21 mouse cellular contexts compared by ENCODE assay signal in the genomic region with DNA sequence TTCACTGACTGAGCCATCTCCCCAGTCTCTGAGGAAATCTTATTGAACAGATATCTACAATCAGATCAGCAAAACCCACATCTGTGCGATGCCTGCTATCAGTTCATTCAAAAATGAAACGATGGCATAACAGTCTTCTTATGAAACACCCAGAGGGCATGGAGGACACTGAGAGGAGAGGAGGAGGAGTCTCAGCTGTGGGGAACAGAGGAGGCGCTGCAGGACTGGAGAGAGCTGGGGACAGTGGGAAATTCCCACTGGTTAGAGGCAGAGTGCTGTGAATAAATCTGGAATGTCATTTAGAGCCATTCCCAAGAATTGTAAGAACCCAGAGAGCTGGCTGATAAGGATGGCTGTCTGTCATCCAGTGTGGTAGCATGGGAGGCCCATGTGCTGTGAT.
DNase-seq lines count a peak whose midpoint lies in the region; ATAC-seq and TF ChIP-seq lines count a peak whose summit lies in the region.
"Had no signal": no experiment of that assay in that cellular context is flagged by ENCODE, and none has a peak within 500 bp of the region (broad histone marks: within the 10 kb centered on the region; RNA-seq: fewer than 3 reads in every experiment).

No protein-coding gene starts in this region.

- ATAC-seq in intestine, embryonic 14.5 days (replicated peaks; ENCODE audit: low FRiP score, low TSS enrichment, low read depth): no peak
- ATAC-seq in intestine, postnatal 0 days: no peak
- ATAC-seq in lung, embryonic 14.5 days (ENCODE audit: insufficient read depth): peak; percentile 78
- peak; percentile 79 for ATAC-seq in lung, embryonic 16.5 days (ENCODE audit: low read depth)
- ATAC-seq: activated CD4-positive, CD25-positive, alpha-beta regulatory T cell, adult 4 months; forebrain, embryonic 13.5 days; hindbrain, postnatal 0 days had no signal

- DNase-seq in intestine, embryonic 14.5 days (ENCODE audit: low spot score): no peak
- peak; percentile 83 for DNase-seq in lung, embryonic 14.5 days
- peak; percentile 63 to 80 for DNase-seq in lung, postnatal 4 days
- DNase-seq in spleen, adult 18-20 months: no peak
- DNase-seq in urinary bladder, adult 2 months (ENCODE audit: low spot score): no peak
- DNase-seq: cerebellum, adult 2 months; cerebellum, postnatal 25 days; heart, postnatal 14 days; kidney, adult 18-20 months; kidney, postnatal 4 days; thymus, postnatal 36 days had no signal

- peak overlapping the region; percentile 67; the same call in 1 of the 2 replicates for H3K27ac ChIP-seq in intestine, embryonic 14.5 days (ENCODE audit: low read depth)
- H3K27ac ChIP-seq in intestine, postnatal 0 days (ENCODE audit: low read depth, low read length): no peak overlapping the region
- peak overlapping the region; percentile 91 for H3K27ac ChIP-seq in lung, embryonic 14.5 days (ENCODE audit: low read depth)
- H3K27ac ChIP-seq in lung, embryonic 16.5 days (ENCODE audit: low read length): peak overlapping the region; percentile 90
- H3K27ac ChIP-seq: embryonic facial prominence, embryonic 13.5 days; forebrain, embryonic 13.5 days; heart, embryonic 13.5 days; hindbrain, postnatal 0 days; limb, embryonic 13.5 days; liver, embryonic 14.5 days; midbrain, embryonic 12.5 days had no signal

- 73% methylated on average over 3 of the region's 3 CpGs for WGBS in intestine, embryonic 14.5 days
- WGBS in intestine, postnatal 0 days: 68% methylated on average over 3 of the region's 3 CpGs
- 38% methylated on average over 3 of the region's 3 CpGs for WGBS in lung, embryonic 14.5 days
- 41% methylated on average over 3 of the region's 3 CpGs for WGBS in lung, embryonic 16.5 days

- H3K4me1 ChIP-seq in intestine, embryonic 14.5 days (replicated peaks; ENCODE audit: control insufficient read depth, insufficient read depth, low read length): peaks cover 15% of the 10 kb centered on the region; the same call in 1 of the 2 replicates
- no peaks in the 10 kb centered on the region for H3K4me1 ChIP-seq in intestine, postnatal 0 days (replicated peaks; ENCODE audit: control insufficient read depth, insufficient read depth, low read length)
- H3K4me1 ChIP-seq in lung, embryonic 14.5 days (ENCODE audit: insufficient read depth): peaks cover 19% of the 10 kb centered on the region; the same call in 1 of the 2 replicates
- H3K4me1 ChIP-seq in lung, embryonic 16.5 days (replicated peaks; ENCODE audit: control insufficient read depth, insufficient read depth, low read length): peaks cover 14% of the 10 kb centered on the region; the same call in 1 of the 2 replicates
- H3K4me1 ChIP-seq: forebrain, embryonic 13.5 days; midbrain, embryonic 12.5 days had no signal

- H3K4me2 ChIP-seq in intestine, embryonic 14.5 days (ENCODE audit: low read length): no peak overlapping the region
- H3K4me2 ChIP-seq in intestine, postnatal 0 days (replicated peaks; ENCODE audit: low read depth): no peak overlapping the region
- H3K4me2 ChIP-seq in lung, embryonic 14.5 days: no peak overlapping the region
- H3K4me2 ChIP-seq in lung, embryonic 16.5 days (ENCODE audit: low read depth, low read length): no peak overlapping the region
- H3K4me2 ChIP-seq: embryonic facial prominence, embryonic 13.5 days; forebrain, embryonic 13.5 days; heart, embryonic 13.5 days; limb, embryonic 13.5 days; midbrain, embryonic 12.5 days had no signal

- no peaks in the 10 kb centered on the region for H3K27me3 ChIP-seq in intestine, embryonic 14.5 days (replicated peaks; ENCODE audit: control insufficient read depth, insufficient read depth, low read length)
- H3K27me3 ChIP-seq in intestine, postnatal 0 days (replicated peaks; ENCODE audit: control insufficient read depth, insufficient read depth, low read length): no peaks in the 10 kb centered on the region
- no peaks in the 10 kb centered on the region for H3K27me3 ChIP-seq in lung, embryonic 14.5 days (ENCODE audit: insufficient read depth, low read length)
- no peaks in the 10 kb centered on the region for H3K27me3 ChIP-seq in lung, embryonic 16.5 days (ENCODE audit: control insufficient read depth, insufficient read depth, low read depth, low read length)
- H3K27me3 ChIP-seq: embryonic facial prominence, embryonic 13.5 days; forebrain, embryonic 13.5 days; limb, embryonic 13.5 days; midbrain, embryonic 12.5 days had no signal

- no peak overlapping the region for H3K4me3 ChIP-seq in intestine, embryonic 14.5 days (ENCODE audit: low read depth, low read length)
- no peak overlapping the region for H3K4me3 ChIP-seq in intestine, postnatal 0 days (ENCODE audit: low read depth, low read length)
- no peak overlapping the region for H3K4me3 ChIP-seq in lung, embryonic 14.5 days (ENCODE audit: low read depth, low read length)
- H3K4me3 ChIP-seq in lung, embryonic 16.5 days (ENCODE audit: low read length): no peak overlapping the region
- H3K4me3 ChIP-seq: embryonic facial prominence, embryonic 13.5 days; forebrain, embryonic 13.5 days; heart, embryonic 13.5 days; limb, embryonic 13.5 days; midbrain, embryonic 12.5 days had no signal

- TF ChIP-seq CTCF in intestine, postnatal 0 days (IDR thresholded peaks at IDR 0.05; ENCODE audit: low read depth): no peak
- TF ChIP-seq CTCF in lung, embryonic 14.5 days (IDR thresholded peaks at IDR 0.05; ENCODE audit: low read depth): peak; percentile 31

- no peaks in the 10 kb centered on the region for H3K9me3 ChIP-seq in intestine, embryonic 14.5 days (ENCODE audit: control insufficient read depth, low read length)
- no peaks in the 10 kb centered on the region for H3K9me3 ChIP-seq in intestine, postnatal 0 days (ENCODE audit: control insufficient read depth)
- no peaks in the 10 kb centered on the region for H3K9me3 ChIP-seq in lung, embryonic 14.5 days (ENCODE audit: low read depth, low read length)
- no peaks in the 10 kb centered on the region for H3K9me3 ChIP-seq in lung, embryonic 16.5 days (ENCODE audit: control insufficient read depth, low read length)
- H3K9me3 ChIP-seq: embryonic facial prominence, embryonic 13.5 days; forebrain, embryonic 13.5 days; heart, embryonic 13.5 days; limb, embryonic 13.5 days; midbrain, embryonic 12.5 days had no signal

- H3K9ac ChIP-seq in intestine, embryonic 14.5 days (ENCODE audit: low read length): no peak overlapping the region
- H3K9ac ChIP-seq in intestine, postnatal 0 days (ENCODE audit: low read depth, low read length): no peak overlapping the region
- H3K9ac ChIP-seq in lung, embryonic 14.5 days: no peak overlapping the region
- H3K9ac ChIP-seq in lung, embryonic 16.5 days (ENCODE audit: low read length): no peak overlapping the region
- H3K9ac ChIP-seq: embryonic facial prominence, embryonic 13.5 days; forebrain, embryonic 13.5 days; heart, embryonic 13.5 days; limb, embryonic 13.5 days; liver, embryonic 14.5 days; midbrain, embryonic 12.5 days had no signal

- no peaks in the 10 kb centered on the region for H3K36me3 ChIP-seq in intestine, embryonic 14.5 days (ENCODE audit: control insufficient read depth, insufficient read depth, low read length)
- H3K36me3 ChIP-seq in intestine, postnatal 0 days (ENCODE audit: control insufficient read depth, insufficient read depth): no peaks in the 10 kb centered on the region
- H3K36me3 ChIP-seq in lung, embryonic 14.5 days (ENCODE audit: insufficient read depth): no peaks in the 10 kb centered on the region
- H3K36me3 ChIP-seq in lung, embryonic 16.5 days (ENCODE audit: control insufficient read depth, insufficient read depth, low read length): no peaks in the 10 kb centered on the region
- H3K36me3 ChIP-seq: embryonic facial prominence, embryonic 13.5 days; heart, embryonic 13.5 days; limb, embryonic 13.5 days; midbrain, embryonic 12.5 days had no signal

Comparison
In these comparisons a context has a peak if more than half of its experiments do, and no peak if none do; other contexts are left out.
1. ATAC-seq: peak in lung, embryonic 14.5 days (single experiment) and lung, embryonic 16.5 days (single experiment); none in intestine, embryonic 14.5 days (single experiment) and intestine, postnatal 0 days (single experiment).
2. DNase-seq: peak in lung, embryonic 14.5 days (single experiment) and lung, postnatal 4 days (2 of 2); none in intestine, embryonic 14.5 days (single experiment), spleen, adult 18-20 months (0 of 2) and urinary bladder, adult 2 months (single experiment).